ENCODE assay signal across 9 mouse cellular contexts in genomic region chr17:17600804-17601252, GRCm38 (mm10). TPM values are rescaled to one million over a fixed set of nuclear protein-coding genes. Genes with fewer than 3 reads are reported as not detected.
A peak's percentile ranks its signal among the peaks of the same experiment; 100 is the strongest.
DNase-seq lines count a peak whose midpoint lies in the region; ATAC-seq lines count a peak whose summit lies in the region.
"Had no signal": no experiment of that assay in that cellular context is flagged by ENCODE, and none has a peak within 500 bp of the region (broad histone marks: within the 10 kb centered on the region; RNA-seq: fewer than 3 reads in every experiment).

No protein-coding gene starts in this region.

- ATAC-seq in forebrain, embryonic 14.5 days = peak; percentile 78
- ATAC-seq in forebrain, embryonic 12.5 days (ENCODE audit: low FRiP score) = no peak
- ATAC-seq in embryonic facial prominence, embryonic 15.5 days (ENCODE audit: insufficient number of reproducible peaks, low FRiP score, low TSS enrichment, low read depth) = peak; percentile 77; the same call in 1 of the 2 replicates
- peak; percentile 87 for ATAC-seq in limb, embryonic 13.5 days (ENCODE audit: low FRiP score, low read depth)

- no peaks in the 10 kb centered on the region for H3K36me3 ChIP-seq in forebrain, embryonic 14.5 days (ENCODE audit: control insufficient read depth, insufficient read depth, low read length)
- H3K36me3 ChIP-seq in forebrain, embryonic 12.5 days (replicated peaks) = no peaks in the 10 kb centered on the region
- H3K36me3 ChIP-seq in embryonic facial prominence, embryonic 15.5 days = no peaks in the 10 kb centered on the region
- no peaks in the 10 kb centered on the region for H3K36me3 ChIP-seq in limb, embryonic 13.5 days
- H3K36me3 ChIP-seq: hindbrain, embryonic 15.5 days had no signal

- H3K4me2 ChIP-seq in forebrain, embryonic 14.5 days (ENCODE audit: low read length) = no peak overlapping the region
- H3K4me2 ChIP-seq in forebrain, embryonic 12.5 days = no peak overlapping the region
- no peak overlapping the region for H3K4me2 ChIP-seq in embryonic facial prominence, embryonic 15.5 days (replicated peaks)
- no peak overlapping the region for H3K4me2 ChIP-seq in limb, embryonic 13.5 days (replicated peaks)
- H3K4me2 ChIP-seq: hindbrain, embryonic 15.5 days had no signal

- no peak overlapping the region for H3K27ac ChIP-seq in forebrain, embryonic 14.5 days (ENCODE audit: low read depth, low read length)
- no peak overlapping the region for H3K27ac ChIP-seq in forebrain, embryonic 12.5 days
- 0 out of 2 replicates have a peak overlapping the region, but pooled peaks have one; percentile 39 for H3K27ac ChIP-seq in embryonic facial prominence, embryonic 15.5 days (replicated peaks)
- H3K27ac ChIP-seq in limb, embryonic 13.5 days = 0 out of 2 replicates have a peak overlapping the region, but pooled peaks have one; percentile 39
- H3K27ac ChIP-seq: hindbrain, embryonic 15.5 days had no signal

- peaks cover 14% of the 10 kb centered on the region for H3K4me1 ChIP-seq in forebrain, embryonic 14.5 days (ENCODE audit: control insufficient read depth, insufficient read depth, low read length)
- H3K4me1 ChIP-seq in forebrain, embryonic 12.5 days = peaks cover 11% of the 10 kb centered on the region; the same call in 1 of the 2 replicates
- peaks cover 17% of the 10 kb centered on the region for H3K4me1 ChIP-seq in embryonic facial prominence, embryonic 15.5 days
- peaks cover 35% of the 10 kb centered on the region for H3K4me1 ChIP-seq in limb, embryonic 13.5 days

- H3K4me3 ChIP-seq in forebrain, embryonic 14.5 days (ENCODE audit: low read depth, low read length) = no peak overlapping the region
- no peak overlapping the region for H3K4me3 ChIP-seq in forebrain, embryonic 12.5 days (replicated peaks)
- no peak overlapping the region for H3K4me3 ChIP-seq in embryonic facial prominence, embryonic 15.5 days (replicated peaks)
- H3K4me3 ChIP-seq in limb, embryonic 13.5 days = no peak overlapping the region
- H3K4me3 ChIP-seq: hindbrain, embryonic 15.5 days had no signal

- H3K27me3 ChIP-seq in forebrain, embryonic 14.5 days (replicated peaks; ENCODE audit: control insufficient read depth, insufficient read depth, low read length) = no peaks in the 10 kb centered on the region
- no peaks in the 10 kb centered on the region for H3K27me3 ChIP-seq in forebrain, embryonic 12.5 days
- H3K27me3 ChIP-seq in embryonic facial prominence, embryonic 15.5 days = no peaks in the 10 kb centered on the region
- no peaks in the 10 kb centered on the region for H3K27me3 ChIP-seq in limb, embryonic 13.5 days
- H3K27me3 ChIP-seq: hindbrain, embryonic 15.5 days had no signal

- H3K9me3 ChIP-seq in forebrain, embryonic 14.5 days (replicated peaks; ENCODE audit: control insufficient read depth, low read length) = no peaks in the 10 kb centered on the region
- H3K9me3 ChIP-seq in forebrain, embryonic 12.5 days = no peaks in the 10 kb centered on the region
- no peaks in the 10 kb centered on the region for H3K9me3 ChIP-seq in embryonic facial prominence, embryonic 15.5 days (replicated peaks)
- H3K9me3 ChIP-seq in limb, embryonic 13.5 days = no peaks in the 10 kb centered on the region
- H3K9me3 ChIP-seq: hindbrain, embryonic 15.5 days had no signal

- no peak overlapping the region for H3K9ac ChIP-seq in forebrain, embryonic 14.5 days (ENCODE audit: low read length)
- H3K9ac ChIP-seq in forebrain, embryonic 12.5 days = no peak overlapping the region
- H3K9ac ChIP-seq in embryonic facial prominence, embryonic 15.5 days = no peak overlapping the region
- no peak overlapping the region for H3K9ac ChIP-seq in limb, embryonic 13.5 days
- H3K9ac ChIP-seq: hindbrain, embryonic 15.5 days had no signal

- WGBS in forebrain, embryonic 14.5 days = 27% methylated on average over 3 of the region's 3 CpGs
- WGBS in forebrain, embryonic 12.5 days = 79% methylated on average over 3 of the region's 3 CpGs
- 13% methylated on average over 3 of the region's 3 CpGs for WGBS in embryonic facial prominence, embryonic 15.5 days
- WGBS in limb, embryonic 13.5 days = 46% methylated on average over 3 of the region's 3 CpGs

- peak; percentile 92 for DNase-seq in forebrain, embryonic 14.5 days (ENCODE audit: low spot score)
- DNase-seq in NIH3T3 (ENCODE audit: low read depth) = peak; percentile 100
- peak; percentile 81 for DNase-seq in heart, postnatal 4 days
- DNase-seq in right cerebral cortex, adult 18-20 months = peak; percentile 75
- no peak for DNase-seq in B cell, adult 2 months

RNA-seq across cellular contexts. Expression of gene Lnpep, which starts 24.0 kb away (rescaled TPM):
- polyA plus RNA-seq in forebrain, embryonic 14.5 days (2014; fragmentation: Nextera tagmentation; extraction: Ambion mirVana) = 5.2 and 8.3 TPM in 2 replicates
- 9.2 and 10.6 TPM in 2 replicates for polyA plus RNA-seq in forebrain, embryonic 12.5 days (2016; fragmentation: Nextera tagmentation; extraction: Ambion mirVana)
- 9.8 and 10.4 TPM in 2 replicates for polyA plus RNA-seq in embryonic facial prominence, embryonic 15.5 days (2015; fragmentation: Nextera tagmentation; extraction: Ambion mirVana)
- total RNA-seq in heart, postnatal 4 days (2021) = 100 to 1,000 TPM; 134 to 135 TPM
- 12.0 and 12.3 TPM in 2 replicates for polyA plus RNA-seq in limb, embryonic 13.5 days (2015; fragmentation: Nextera tagmentation; extraction: Ambion mirVana)

Comparison
In these comparisons a context has a peak if more than half of its experiments do, and no peak if none do; other contexts are left out.
1. DNase-seq: peak in forebrain, embryonic 14.5 days (single experiment), NIH3T3 (single experiment), heart, postnatal 4 days (single experiment) and right cerebral cortex, adult 18-20 months (single experiment); none in B cell, adult 2 months (0 of 2).
2. H3K27ac ChIP-seq: peak in embryonic facial prominence, embryonic 15.5 days (single experiment) and limb, embryonic 13.5 days (single experiment); none in forebrain, embryonic 14.5 days (single experiment) and forebrain, embryonic 12.5 days (single experiment).